Mouse (Mus musculus): Measurements from ENCODE around the gene Ybx1.

DNA sequence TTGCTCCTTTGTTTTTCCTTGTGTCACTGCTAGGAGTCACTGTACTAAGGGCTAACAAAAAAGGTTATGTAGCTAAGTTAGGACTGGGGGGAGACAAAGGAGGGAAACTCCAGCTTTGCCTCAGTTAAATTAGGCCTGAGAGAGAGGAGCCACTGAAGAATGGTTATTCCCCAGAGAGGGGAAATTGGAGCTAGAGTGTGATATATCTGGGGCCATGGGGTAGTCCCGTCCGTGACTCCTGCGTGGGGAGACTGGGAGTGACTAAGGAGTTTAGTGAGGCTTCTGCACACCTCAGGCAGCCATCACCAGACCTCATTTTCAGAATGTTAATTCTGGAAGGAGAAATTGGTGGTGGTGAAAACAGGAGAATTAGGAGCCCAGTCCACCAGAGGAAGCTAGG lies 60.1 kb downstream of the Ybx1 start:
- no peak for TF ChIP-seq FLI1 (IDR thresholded peaks at IDR 0.05; ENCODE audit: low read length)
- TF ChIP-seq GATA1 (IDR thresholded peaks at IDR 0.05; ENCODE audit: borderline replicate concordance, low read length): no peak
